Mouse (Mus musculus) midbrain, embryonic 10.5 days (tissue): ENCODE measurements at regions not wholly inside any gene's neighbourhood (a gene's known extent, or its start where the extent isn't known, plus 50 kb on each side); places are given as distances from the start of the nearest gene placed in this dataset.

Source experiments
- DNase-seq: peaks from one replicate; pipeline ENCODE4 v3.0.0-alpha.2; 2017; ENCODE audit warnings: low spot score
- H3K27ac ChIP-seq: fragments of 300-500 bp; sonication (generic); replicated peaks from 2 replicates; pipeline ENCODE4 v1.5.1; 2016; ENCODE audit warnings: mild to moderate bottlenecking
- H3K27me3 ChIP-seq: fragments of 300-500 bp; sonication (generic); 2 replicates; pipeline ENCODE4 v1.6.1; 2016; ENCODE audit warnings: low read depth, mild to moderate bottlenecking; ENCODE audit not compliant: poor library complexity, severe bottlenecking
- H3K36me3 ChIP-seq: fragments of 300-500 bp; sonication (generic); 2 replicates; pipeline ENCODE4 v1.6.1; 2016; ENCODE audit warnings: mild to moderate bottlenecking, moderate library complexity
- H3K4me1 ChIP-seq: fragments of 300-500 bp; sonication (generic); 2 replicates; pipeline ENCODE4 v1.6.1; 2016
- H3K4me3 ChIP-seq: fragments of 300-500 bp; sonication (generic); 2 replicates; pipeline ENCODE4 v1.5.1; 2016; ENCODE audit warnings: mild to moderate bottlenecking, moderate library complexity
- H3K9me3 ChIP-seq: fragments of 300-500 bp; sonication (generic); replicated peaks from 2 replicates; pipeline ENCODE4 v1.6.1; 2016; ENCODE audit warnings: mild to moderate bottlenecking
- WGBS: fragments of 180-500 bp; shearing (Covaris S2); methylation state at CpG from one replicate; pipeline ENCODE4 v1.1.7; 2016; 5-methylcytosine and 5-hydroxymethylcytosine counted together

GRCm38 (mm10) chr5:41563441-41563840 lies 144.5 kb downstream of the Rab28 start:
- no peak overlapping the region for H3K27ac ChIP-seq
- no peak overlapping the region for H3K4me3 ChIP-seq
- WGBS: 88% methylated on average over 4 of the region's 4 CpGs
- no peaks in the 10 kb centered on the region for H3K9me3 ChIP-seq
- no peak for DNase-seq
- no peaks in the 10 kb centered on the region for H3K4me1 ChIP-seq
- no peaks in the 10 kb centered on the region for H3K27me3 ChIP-seq
- no peaks in the 10 kb centered on the region for H3K36me3 ChIP-seq

DNA sequence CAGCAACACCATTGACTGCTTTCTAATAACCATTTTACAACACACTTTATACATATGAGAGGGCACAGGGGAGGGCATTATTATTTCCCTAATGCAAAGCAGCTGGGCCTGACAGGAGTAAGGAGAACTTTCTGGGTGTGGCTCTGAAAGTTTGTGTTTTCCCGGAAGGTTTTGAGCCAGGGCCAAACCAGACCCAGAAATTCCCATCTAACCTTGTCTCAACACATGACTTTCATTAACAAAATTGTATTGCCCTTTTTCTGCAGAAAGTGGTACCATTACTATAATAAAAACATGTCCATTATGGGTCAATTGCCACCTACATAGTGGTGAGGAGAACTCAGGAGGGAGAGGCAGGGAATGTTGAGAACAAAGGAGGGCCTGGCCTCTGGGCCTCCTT lies 145.7 kb downstream of the Rab28 start:
- DNase-seq: no peak
- WGBS: 82% methylated on average over 1 of the region's 1 CpGs
- Histone ChIP-seq H3K27ac (no peak overlapping the region), H3K27me3 (no peaks in the 10 kb centered on the region), H3K4me1 (no peaks in the 10 kb centered on the region), H3K36me3 (no peaks in the 10 kb centered on the region), H3K4me3 (no peak overlapping the region), H3K9me3 (no peaks in the 10 kb centered on the region)

DNA sequence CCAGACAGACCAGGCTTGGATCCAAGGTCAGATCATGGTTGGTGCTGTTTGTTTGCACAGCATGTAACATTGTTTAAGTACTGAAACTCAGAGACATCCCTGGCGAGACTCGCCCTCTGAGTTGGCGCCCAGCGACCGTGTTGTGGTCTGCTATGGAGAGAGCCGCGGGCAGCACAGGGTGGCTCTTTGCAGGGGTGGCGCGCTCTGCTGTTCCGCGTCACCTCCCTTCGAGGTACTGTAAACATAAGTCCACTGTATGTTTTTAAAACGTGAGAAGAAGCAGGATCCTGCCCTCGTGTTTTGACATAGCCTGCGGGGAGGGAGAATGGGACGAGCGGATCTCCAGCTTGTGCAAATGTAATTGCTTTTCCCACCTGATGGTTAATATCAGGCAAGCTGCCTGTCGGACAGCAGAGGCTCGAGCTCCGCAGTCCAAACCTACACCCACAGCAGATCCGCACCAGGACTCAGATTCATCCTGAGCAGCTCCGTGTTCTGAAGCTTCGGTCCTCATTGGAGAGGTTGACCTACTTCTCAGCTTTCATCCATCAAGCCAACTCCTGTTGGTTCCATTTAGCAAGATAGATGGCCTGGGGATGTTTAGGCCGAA lies 151.2 kb downstream of the Rab28 start:
- no peak for DNase-seq
- Histone ChIP-seq H3K27me3 (no peaks in the 10 kb centered on the region), H3K4me1 (no peaks in the 10 kb centered on the region), H3K4me3 (peak overlapping the region; percentile 26), H3K36me3 (no peaks in the 10 kb centered on the region), H3K9me3 (no peaks in the 10 kb centered on the region), H3K27ac (no peak overlapping the region)
- 53% methylated on average over 24 of the region's 24 CpGs for WGBS

GRCm38 (mm10) chr5:41554312-41554711 lies 153.6 kb downstream of the Rab28 start:
- H3K9me3 ChIP-seq: no peaks in the 10 kb centered on the region
- H3K27me3 ChIP-seq: no peaks in the 10 kb centered on the region
- no peaks in the 10 kb centered on the region for H3K4me1 ChIP-seq
- WGBS: 87% methylated on average over 3 of the region's 3 CpGs
- H3K27ac ChIP-seq: no peak overlapping the region
- H3K36me3 ChIP-seq: no peaks in the 10 kb centered on the region
- no peak overlapping the region for H3K4me3 ChIP-seq
- DNase-seq: no peak

GRCm38 (mm10) chr5:41550063-41550462 lies 157.9 kb downstream of the Rab28 start:
- 85% methylated on average over 2 of the region's 2 CpGs for WGBS
- Histone ChIP-seq H3K4me3 (no peak overlapping the region), H3K9me3 (no peaks in the 10 kb centered on the region), H3K27ac (no peak overlapping the region), H3K36me3 (no peaks in the 10 kb centered on the region), H3K4me1 (no peaks in the 10 kb centered on the region), H3K27me3 (no peaks in the 10 kb centered on the region)
- no peak for DNase-seq

DNA sequence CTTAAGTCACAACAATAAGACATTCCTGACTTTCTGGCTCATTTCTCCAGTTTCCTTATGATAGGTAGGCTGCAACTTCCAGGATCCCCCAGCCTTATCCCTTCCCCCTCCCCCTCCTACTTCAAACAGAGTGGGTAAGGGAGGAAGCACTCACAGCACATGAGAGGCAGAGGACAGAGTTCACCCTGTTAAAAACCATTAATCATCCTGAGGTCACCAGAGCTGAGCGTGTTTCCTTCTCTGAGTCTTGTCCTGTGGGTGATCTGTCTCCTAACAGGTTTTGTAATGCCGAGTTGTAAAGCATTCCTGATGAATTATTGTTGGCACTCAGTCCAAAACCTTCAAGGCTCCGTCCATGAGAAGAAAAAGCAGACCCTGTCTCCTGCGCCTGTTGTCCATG lies 161.0 kb downstream of the Rab28 start:
- H3K27me3 ChIP-seq: no peaks in the 10 kb centered on the region
- DNase-seq: no peak
- no peaks in the 10 kb centered on the region for H3K4me1 ChIP-seq
- H3K27ac ChIP-seq: no peak overlapping the region
- WGBS: 83% methylated on average over 4 of the region's 4 CpGs
- H3K9me3 ChIP-seq: no peaks in the 10 kb centered on the region
- H3K4me3 ChIP-seq: no peak overlapping the region
- H3K36me3 ChIP-seq: no peaks in the 10 kb centered on the region

- H3K9me3 ChIP-seq: no peaks in the 10 kb centered on the region
- WGBS: 11% methylated on average over 1 of the region's 1 CpGs
- H3K36me3 ChIP-seq: no peaks in the 10 kb centered on the region
- no peak for DNase-seq
- no peak overlapping the region for H3K27ac ChIP-seq
- H3K27me3 ChIP-seq: no peaks in the 10 kb centered on the region
- no peak overlapping the region for H3K4me3 ChIP-seq
- no peaks in the 10 kb centered on the region for H3K4me1 ChIP-seq
These were observed 167.2 kb downstream of the Rab28 start for GRCm38 (mm10) chr5:41540789-41541188.

DNA sequence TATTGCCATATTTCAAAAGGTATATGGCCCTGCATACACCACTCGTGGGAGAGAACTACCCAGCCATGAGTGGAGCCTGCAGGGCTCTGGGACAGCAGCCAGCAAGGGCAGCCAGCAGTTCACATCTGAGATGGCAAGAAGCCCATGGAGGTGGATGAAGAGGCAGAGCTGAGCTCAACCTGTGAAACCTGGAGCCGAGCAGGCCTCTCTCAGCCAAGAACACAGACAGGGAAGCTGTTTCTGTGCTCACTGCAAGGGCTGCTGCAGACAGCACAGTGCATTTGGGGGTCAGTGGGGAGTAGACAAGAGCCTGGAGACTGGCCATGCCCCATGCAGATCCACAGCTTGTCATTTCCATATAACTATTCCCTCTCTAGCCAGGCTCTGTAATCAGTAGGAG lies 173.4 kb downstream of the Rab28 start:
- no peak for DNase-seq
- H3K27me3 ChIP-seq: no peaks in the 10 kb centered on the region
- H3K27ac ChIP-seq: no peak overlapping the region
- H3K4me3 ChIP-seq: no peak overlapping the region
- no peaks in the 10 kb centered on the region for H3K36me3 ChIP-seq
- H3K9me3 ChIP-seq: no peaks in the 10 kb centered on the region
- WGBS: 85% methylated on average over 2 of the region's 2 CpGs
- H3K4me1 ChIP-seq: no peaks in the 10 kb centered on the region
